Mouse (Mus musculus) cortical plate, adult 2 months (tissue): ENCODE results near the gene Bsnd.

Experiments
- CTCF ChIP-seq: fragments of 200-500 bp; IDR thresholded peaks from 2 replicates; pipeline ENCODE4 v1.5.1; 2011; ENCODE audit warnings: mild to moderate bottlenecking, control low read depth, low read length; ENCODE audit not compliant: insufficient read depth; ENCODE audit errors: extremely low read depth
- POLR2A ChIP-seq: fragments of 200-500 bp; IDR thresholded peaks from 2 replicates; pipeline ENCODE4 v1.6.1; 2011; ENCODE audit warnings: mild to moderate bottlenecking, low read length, control low read depth; ENCODE audit not compliant: insufficient read depth; ENCODE audit errors: extremely low read depth

- TF ChIP-seq CTCF, result no peak
- TF ChIP-seq POLR2A, result no peak
These were observed 6.4 kb upstream of the Bsnd start for GRCm38 (mm10) chr4:106498471-106498844.
